Mouse (Mus musculus) liver, embryonic 11.5 days (tissue): ENCODE measurements at regions not wholly inside any gene's neighbourhood (a gene's known extent, or its start where the extent isn't known, plus 50 kb on each side); places are given as distances from the start of the nearest gene placed in this dataset.

Experiments used
- ATAC-seq: fragments of 200-750 bp; cut with Nextera tagmentation; replicated peaks from 2 replicates; pipeline ENCODE4 v1.8.0; 2017; ENCODE audit warnings: moderate number of reproducible peaks, mild to moderate bottlenecking, moderate TSS enrichment, moderate library complexity; ENCODE audit not compliant: low FRiP score
- DNase-seq: peaks from one replicate; pipeline ENCODE4 v3.0.0-alpha.2; 2017; ENCODE audit warnings: low spot score
- H3K27ac ChIP-seq: fragments of 300-500 bp; sonication (generic); 2 replicates; pipeline ENCODE4 v1.5.1; 2014; ENCODE audit warnings: mild to moderate bottlenecking, low read depth, low read length, control low read depth
- H3K27me3 ChIP-seq: fragments of 300-500 bp; sonication (generic); replicated peaks from 2 replicates; pipeline ENCODE4 v1.6.1; 2014; ENCODE audit warnings: low read length, mixed read lengths; ENCODE audit not compliant: control insufficient read depth, insufficient read depth
- H3K36me3 ChIP-seq: fragments of 300-500 bp; sonication (generic); 2 replicates; pipeline ENCODE4 v1.6.1; 2014; ENCODE audit warnings: mild to moderate bottlenecking, low read length, moderate library complexity, mixed read lengths; ENCODE audit not compliant: control insufficient read depth, insufficient read depth
- H3K4me1 ChIP-seq: fragments of 300-500 bp; sonication (generic); replicated peaks from 2 replicates; pipeline ENCODE4 v1.6.1; 2014; ENCODE audit warnings: low read length, mixed read lengths; ENCODE audit not compliant: control insufficient read depth, insufficient read depth
- H3K4me2 ChIP-seq: fragments of 300-500 bp; sonication (generic); 2 replicates; pipeline ENCODE4 v1.6.1; 2014; ENCODE audit warnings: mild to moderate bottlenecking, control low read depth, moderate library complexity
- H3K4me3 ChIP-seq: fragments of 300-500 bp; sonication (generic); 2 replicates; pipeline ENCODE4 v1.5.1; 2014; ENCODE audit warnings: low read depth, low read length, control low read depth
- H3K9ac ChIP-seq: fragments of 300-500 bp; sonication (generic); 2 replicates; pipeline ENCODE4 v1.6.1; 2014; ENCODE audit warnings: low read depth, low read length, control low read depth
- H3K9me3 ChIP-seq: fragments of 300-500 bp; sonication (generic); 2 replicates; pipeline ENCODE4 v1.6.1; 2016; ENCODE audit warnings: low read length, inconsistent platforms, mixed read lengths; ENCODE audit not compliant: control insufficient read depth
- WGBS: fragments of 180-500 bp; shearing (Covaris S2); extraction: QIAGEN DNeasy Blood & Tissue Kit; methylation state at CpG from one replicate; pipeline ENCODE4 v1.1.7; 2014; 5-methylcytosine and 5-hydroxymethylcytosine counted together

GRCm38 (mm10) chr11:45158282-45158681 lies 541.2 kb downstream of the Ebf1 start:
- Histone ChIP-seq H3K27ac (no peak overlapping the region), H3K9me3 (no peaks in the 10 kb centered on the region), H3K27me3 (no peaks in the 10 kb centered on the region), H3K4me3 (no peak overlapping the region), H3K9ac (no peak overlapping the region), H3K4me2 (no peak overlapping the region), H3K4me1 (no peaks in the 10 kb centered on the region), H3K36me3 (no peaks in the 10 kb centered on the region)
- 21% methylated on average over 2 of the region's 2 CpGs for WGBS
- no peak for ATAC-seq
- no peak for DNase-seq

GRCm38 (mm10) chr11:45160871-45161270 lies 543.8 kb downstream of the Ebf1 start:
- H3K4me2 ChIP-seq: no peak overlapping the region
- H3K4me1 ChIP-seq: no peaks in the 10 kb centered on the region
- ATAC-seq (no peak), DNase-seq (no peak)
- 64% methylated on average over 8 of the region's 8 CpGs for WGBS
- no peaks in the 10 kb centered on the region for H3K27me3 ChIP-seq
- H3K4me3 ChIP-seq: no peak overlapping the region
- H3K9me3 ChIP-seq: no peaks in the 10 kb centered on the region
- no peak overlapping the region for H3K27ac ChIP-seq
- H3K36me3 ChIP-seq: no peaks in the 10 kb centered on the region
- H3K9ac ChIP-seq: no peak overlapping the region

- DNase-seq (no peak), ATAC-seq (no peak)
- Histone ChIP-seq H3K9me3 (no peaks in the 10 kb centered on the region), H3K9ac (no peak overlapping the region), H3K36me3 (no peaks in the 10 kb centered on the region), H3K27me3 (no peaks in the 10 kb centered on the region), H3K4me3 (no peak overlapping the region), H3K4me1 (no peaks in the 10 kb centered on the region), H3K4me2 (no peak overlapping the region), H3K27ac (no peak overlapping the region)
- 77% methylated on average over 2 of the region's 2 CpGs for WGBS
Measured at GRCm38 (mm10) chr11:45173546-45173945, 556.4 kb downstream of the Ebf1 start.

DNA sequence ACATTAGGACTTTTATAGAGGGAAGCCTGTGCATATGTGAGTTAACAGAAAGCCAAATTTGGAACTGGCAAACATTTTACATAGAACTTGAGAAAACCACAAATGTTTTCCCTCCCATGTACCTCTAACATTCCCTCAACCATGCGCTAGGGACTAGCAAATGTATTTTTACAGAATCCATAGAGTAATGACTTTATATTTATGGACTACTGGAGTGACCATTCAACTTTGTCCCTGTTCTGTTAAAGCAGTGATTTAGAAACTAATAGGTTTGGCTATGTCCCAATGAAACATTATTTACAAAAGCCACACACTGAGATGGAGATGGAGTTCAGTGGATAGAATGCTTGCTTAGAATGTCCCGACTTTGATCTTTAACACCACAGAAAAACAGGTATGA lies 557.0 kb downstream of the Ebf1 start:
- no peak overlapping the region for H3K4me3 ChIP-seq
- 89% methylated on average over 2 of the region's 2 CpGs for WGBS
- no peak overlapping the region for H3K4me2 ChIP-seq
- H3K4me1 ChIP-seq: no peaks in the 10 kb centered on the region
- no peak overlapping the region for H3K27ac ChIP-seq
- no peaks in the 10 kb centered on the region for H3K9me3 ChIP-seq
- no peaks in the 10 kb centered on the region for H3K36me3 ChIP-seq
- ATAC-seq: no peak
- no peak overlapping the region for H3K9ac ChIP-seq
- no peak for DNase-seq
- no peaks in the 10 kb centered on the region for H3K27me3 ChIP-seq

DNA sequence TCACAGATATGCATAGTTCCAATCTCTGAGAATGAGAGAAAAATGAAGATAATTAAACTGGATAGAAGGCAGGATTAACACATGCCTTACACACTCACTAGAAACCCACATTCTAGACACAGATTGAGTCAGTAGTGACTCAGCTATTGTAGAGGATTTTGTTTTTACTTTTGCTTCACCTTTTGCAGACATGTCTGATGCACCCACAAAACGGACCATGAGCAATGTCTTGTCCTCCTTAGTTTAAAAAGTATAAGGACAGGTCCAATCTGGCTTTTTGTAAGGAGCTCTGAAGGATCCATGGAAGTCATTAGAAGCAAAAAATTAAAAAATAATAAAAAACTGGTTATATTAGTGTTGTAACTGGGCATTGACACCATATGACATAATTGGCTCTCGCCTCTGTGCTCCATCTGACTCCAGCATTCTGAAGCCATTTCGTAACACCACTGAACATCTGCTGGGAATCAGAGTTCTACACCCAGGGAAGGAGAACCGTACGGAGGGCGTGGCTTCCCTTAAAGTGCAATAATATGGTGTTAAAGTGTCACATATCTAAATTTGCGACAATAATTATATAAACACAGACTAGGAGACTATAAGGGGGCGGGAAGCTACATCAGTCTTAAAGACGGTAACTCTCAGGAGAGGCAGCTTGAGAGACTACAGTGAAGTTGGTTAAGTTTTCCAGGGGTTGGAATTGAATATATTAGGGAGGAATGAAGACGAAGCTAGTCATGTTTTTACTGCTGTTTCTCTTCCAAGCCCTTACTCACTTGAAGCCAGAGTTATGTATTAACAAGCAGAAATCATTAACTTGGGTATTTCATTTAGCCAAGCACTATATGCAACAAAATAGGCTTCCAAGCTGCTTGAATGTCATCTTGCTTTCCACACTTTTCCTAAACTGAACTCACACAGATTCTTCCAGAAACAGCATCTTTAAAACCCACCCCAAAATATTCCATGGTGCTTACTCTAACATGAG lies 558.0 kb downstream of the Ebf1 start:
- H3K36me3 ChIP-seq: no peaks in the 10 kb centered on the region
- H3K4me1 ChIP-seq: no peaks in the 10 kb centered on the region
- no peak for DNase-seq
- H3K4me3 ChIP-seq: no peak overlapping the region
- no peaks in the 10 kb centered on the region for H3K27me3 ChIP-seq
- no peak overlapping the region for H3K27ac ChIP-seq
- ATAC-seq: no peak
- H3K9ac ChIP-seq: no peak overlapping the region
- 73% methylated on average over 10 of the region's 10 CpGs for WGBS
- no peak overlapping the region for H3K4me2 ChIP-seq
- no peaks in the 10 kb centered on the region for H3K9me3 ChIP-seq

GRCm38 (mm10) chr11:45176971-45177370 lies 559.9 kb downstream of the Ebf1 start:
- no peak overlapping the region for H3K9ac ChIP-seq
- 82% methylated on average over 3 of the region's 3 CpGs for WGBS
- H3K4me1 ChIP-seq: no peaks in the 10 kb centered on the region
- DNase-seq: no peak
- no peaks in the 10 kb centered on the region for H3K36me3 ChIP-seq
- H3K4me2 ChIP-seq: no peak overlapping the region
- no peak overlapping the region for H3K27ac ChIP-seq
- no peak overlapping the region for H3K4me3 ChIP-seq
- no peaks in the 10 kb centered on the region for H3K9me3 ChIP-seq
- no peak for ATAC-seq
- H3K27me3 ChIP-seq: no peaks in the 10 kb centered on the region

DNA sequence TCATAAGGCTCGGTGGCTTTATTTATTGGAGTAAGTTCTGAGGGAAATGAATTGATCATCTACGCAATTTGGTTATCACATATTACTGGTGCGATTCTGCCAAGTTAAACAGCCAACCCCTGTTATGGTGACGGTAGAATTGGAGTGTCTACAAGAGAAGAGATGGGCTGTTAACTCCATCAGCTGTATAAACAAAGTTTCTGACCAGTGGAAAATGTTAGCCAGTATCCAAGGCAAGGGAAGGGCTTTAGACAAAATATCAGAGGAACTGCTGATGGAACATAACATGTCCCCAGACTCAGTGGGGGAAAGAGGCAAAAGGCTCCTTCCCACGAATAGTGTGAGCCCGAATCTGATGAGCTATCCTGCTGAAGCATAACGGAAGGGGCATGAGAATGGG lies 560.9 kb downstream of the Ebf1 start:
- Histone ChIP-seq H3K27ac (no peak overlapping the region), H3K36me3 (no peaks in the 10 kb centered on the region), H3K9me3 (no peaks in the 10 kb centered on the region), H3K27me3 (no peaks in the 10 kb centered on the region), H3K4me2 (no peak overlapping the region), H3K9ac (no peak overlapping the region), H3K4me1 (no peaks in the 10 kb centered on the region), H3K4me3 (no peak overlapping the region)
- WGBS: 85% methylated on average over 7 of the region's 7 CpGs
- no peak for DNase-seq
- no peak for ATAC-seq

DNA sequence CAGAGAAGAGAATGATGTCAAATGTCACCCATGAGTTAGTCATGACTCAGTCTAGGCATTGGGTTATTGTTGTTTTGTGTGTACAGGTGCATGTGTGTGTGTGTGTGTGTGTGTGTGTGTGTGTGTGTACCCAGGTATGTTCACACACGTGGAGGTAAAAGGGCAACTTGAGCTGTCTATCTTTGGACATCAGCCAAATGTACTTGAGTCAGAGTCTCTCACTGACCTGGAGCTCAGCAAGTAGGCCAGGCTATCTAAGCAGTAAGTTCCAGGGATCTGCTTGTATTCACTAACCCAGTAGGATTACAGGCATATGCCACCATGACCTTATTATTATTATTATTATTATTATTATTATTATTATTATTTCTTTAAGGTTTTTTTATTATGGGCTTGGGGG lies 561.9 kb downstream of the Ebf1 start:
- Histone ChIP-seq H3K27ac (no peak overlapping the region), H3K4me1 (no peaks in the 10 kb centered on the region)
- WGBS: 67% methylated on average over 1 of the region's 1 CpGs

More for the DNA sequence above, 561.9 kb downstream of the Ebf1 start:
- ATAC-seq (no peak), DNase-seq (no peak)
- Histone ChIP-seq H3K4me2 (no peak overlapping the region), H3K9me3 (no peaks in the 10 kb centered on the region), H3K4me3 (no peak overlapping the region), H3K27me3 (no peaks in the 10 kb centered on the region), H3K36me3 (no peaks in the 10 kb centered on the region), H3K9ac (no peak overlapping the region)
